Mouse (Mus musculus) gastrocnemius, postnatal 25 days (tissue): Measurements from ENCODE around the gene Gm5936. TPM values are rescaled to one million over a fixed set of nuclear protein-coding genes. Genes with fewer than 3 reads are reported as not detected.
"Not testable (repeated sequence)": the region's sequence is repeated elsewhere in the genome, so short reads cannot be mapped to it uniquely, and the experiment has no call there.

Experiments
- DNase-seq: peaks from one replicate; pipeline ENCODE4 v3.0.0; 2022
- long read RNA-seq, 2 experiments: library from polyadenylated mRNA; stranded (forward); transcript quantifications; one replicate each; pipeline ENCODE4 v2.0.0; 2021
- total RNA-seq, 2 experiments: library from RNA; stranded (reverse); gene quantifications; 1 replicate in 1 of 2; 2 replicates in 1 of 2; pipeline ENCODE4 v1.2.3; 2021

The Gm5936 gene
- not detected for total RNA-seq
- long read RNA-seq, experiment 1, result 0 reads
- long read RNA-seq, experiment 2, result 0 reads

- DNase-seq, result not testable (repeated sequence)
Observed at GRCm38 (mm10) chrX:74836842-74837522, at the start of gene Gm5936. Gene Gm5936, plus strand, starts transcription at chrX:74837196.

- DNase-seq, result not testable (repeated sequence)
Observed at GRCm38 (mm10) chrX:74856104-74856503, 19.1 kb downstream of the Gm5936 start.

GRCm38 (mm10) chrX:74880123-74880522, 43.1 kb downstream of the Gm5936 start:
- DNase-seq, result not testable (repeated sequence)

Other genes with a start within 250 kb of the Gm5936 start
- not detected for gene Olfr1325, start 244.5 kb upstream of the Gm5936 start, total RNA-seq
- not detected for gene Gm5640, start 191.6 kb upstream of the Gm5936 start, total RNA-seq
- gene Gm6890, start 96.3 kb upstream of the Gm5936 start, total RNA-seq, result not detected
- gene Gab3, start 248.3 kb downstream of the Gm5936 start, total RNA-seq, result 1 to 10 TPM in 1 of 2 experiments, under 1 TPM in 1; 0.84 to 1.1 TPM